Mouse (Mus musculus) forebrain, embryonic 10.5 days (tissue): ENCODE measurements at regions not wholly inside any gene's neighbourhood (a gene's known extent, or its start where the extent isn't known, plus 50 kb on each side); places are given as distances from the start of the nearest gene placed in this dataset.
"Not testable (repeated sequence)": the region's sequence is repeated elsewhere in the genome, so short reads cannot be mapped to it uniquely, and the experiment has no call there.

Experiments
- DNase-seq: peaks from one replicate; pipeline ENCODE4 v3.0.0-alpha.2; 2017; ENCODE audit warnings: low spot score; ENCODE audit errors: extremely low spot score
- H3K27ac ChIP-seq: fragments of 300-500 bp; sonication (generic); 2 replicates; pipeline ENCODE4 v1.5.1; 2016; ENCODE audit warnings: mild to moderate bottlenecking
- H3K27me3 ChIP-seq: fragments of 300-500 bp; sonication (generic); 2 replicates; pipeline ENCODE4 v1.6.1; 2016; ENCODE audit warnings: mild to moderate bottlenecking; ENCODE audit not compliant: poor library complexity, severe bottlenecking
- H3K36me3 ChIP-seq: fragments of 300-500 bp; sonication (generic); replicated peaks from 2 replicates; pipeline ENCODE4 v1.6.1; 2016; ENCODE audit warnings: mild to moderate bottlenecking, moderate library complexity
- H3K4me1 ChIP-seq: fragments of 300-500 bp; sonication (generic); 2 replicates; pipeline ENCODE4 v1.6.1; 2016
- H3K4me3 ChIP-seq: fragments of 300-500 bp; sonication (generic); 2 replicates; pipeline ENCODE4 v1.5.1; 2016; ENCODE audit warnings: mild to moderate bottlenecking, moderate library complexity
- H3K9me3 ChIP-seq: fragments of 300-500 bp; sonication (generic); 2 replicates; pipeline ENCODE4 v1.6.1; 2016; ENCODE audit warnings: mild to moderate bottlenecking, moderate library complexity
- WGBS: fragments of 180-500 bp; shearing (Covaris S2); methylation state at CpG from one replicate; pipeline ENCODE4 v1.1.7; 2016; 5-methylcytosine and 5-hydroxymethylcytosine counted together

DNA sequence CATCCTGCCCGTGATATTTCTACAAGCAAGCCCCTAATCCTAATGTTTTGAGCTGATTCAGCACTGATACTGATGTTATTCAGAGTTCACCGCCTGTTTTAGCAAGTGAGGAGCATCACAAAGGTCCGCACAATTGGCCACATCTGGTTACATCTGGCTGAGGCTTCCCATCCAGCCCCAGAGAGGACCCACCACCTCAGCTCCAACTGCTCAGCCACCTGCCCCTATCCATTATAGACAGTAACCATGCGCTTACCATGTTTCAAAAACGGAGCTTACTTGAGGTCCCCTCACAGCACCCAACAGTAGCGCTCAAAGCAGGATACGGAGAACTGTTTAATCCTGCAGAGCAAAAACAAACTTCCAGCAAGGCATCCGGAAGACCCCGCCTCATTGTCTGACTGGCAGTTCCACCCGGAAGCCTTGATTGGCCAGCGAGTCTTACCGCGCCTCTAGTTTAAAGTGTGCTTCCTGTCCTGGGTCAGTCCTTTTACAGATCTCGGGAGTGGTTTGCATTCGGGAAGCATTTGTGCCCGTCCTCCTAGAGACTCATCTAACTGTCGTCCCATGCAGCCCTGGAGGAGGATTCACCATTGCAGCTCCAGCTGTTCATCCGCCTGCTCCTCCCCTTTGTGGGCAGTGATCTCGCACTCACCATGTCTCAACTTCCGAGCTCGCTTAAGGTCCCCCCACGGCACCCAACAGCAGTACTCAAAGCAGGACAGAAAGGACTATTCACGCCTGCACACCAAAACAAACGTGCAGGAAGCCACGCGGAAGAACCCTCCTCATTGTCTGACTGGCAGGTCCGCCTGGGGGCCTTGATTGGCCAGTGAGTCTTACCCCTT, 69.9 kb upstream of the Zfp825 start:
- Histone ChIP-seq H3K4me3 (peak overlapping the region; percentile 61), H3K27ac (peak overlapping the region; percentile 89)
- H3K36me3 ChIP-seq, H3K27me3 ChIP-seq, H3K9me3 ChIP-seq, H3K4me1 ChIP-seq: not testable (repeated sequence)
- 3% methylated on average over 27 of the region's 27 CpGs for WGBS
- peak; percentile 73 for DNase-seq

GRCm38 (mm10) chr13:74564331-74564727, 70.5 kb upstream of the Zfp825 start:
- not testable (repeated sequence) for H3K9me3 ChIP-seq, H3K4me1 ChIP-seq, H3K27me3 ChIP-seq, DNase-seq, H3K36me3 ChIP-seq
- WGBS, result 22% methylated on average over 2 of the region's 2 CpGs
- Histone ChIP-seq H3K4me3 (peak overlapping the region; percentile 61), H3K27ac (peak overlapping the region; percentile 89)

DNA sequence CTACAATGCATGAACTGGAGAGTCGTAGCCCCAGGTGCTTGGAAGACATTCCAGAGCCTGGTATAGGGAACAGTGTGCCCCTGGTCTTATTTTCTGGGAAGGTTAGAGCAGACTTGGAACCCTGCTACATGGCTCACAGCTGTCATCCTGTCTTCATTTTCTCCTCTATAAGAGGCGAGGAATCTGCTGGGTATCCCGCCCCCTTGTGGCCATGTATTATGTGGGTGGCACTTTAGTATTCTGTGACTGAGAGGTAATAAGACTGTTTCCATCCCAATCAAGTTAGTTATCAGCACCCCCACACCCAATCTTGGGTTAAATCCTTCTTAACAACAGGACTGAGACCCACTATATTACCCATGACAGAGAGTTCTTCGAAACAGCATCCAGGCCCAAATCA, 69.4 kb upstream of the Erap1 start:
- not testable (repeated sequence) for H3K4me1 ChIP-seq, H3K27me3 ChIP-seq, H3K4me3 ChIP-seq, DNase-seq, H3K36me3 ChIP-seq, H3K27ac ChIP-seq
- peaks cover 11% of the 10 kb centered on the region; the same call in 1 of the 2 replicates for H3K9me3 ChIP-seq
- WGBS, result 62% methylated on average over 4 of the region's 4 CpGs
